Mouse (Mus musculus): ENCODE results near the gene Casz1.
A peak's percentile ranks its signal among the peaks of the same experiment; 100 is the strongest.

- TF ChIP-seq CTCF (IDR thresholded peaks at IDR 0.05; ENCODE audit: low read depth): no peak
- peak; percentile 84 for TF ChIP-seq EP300 (optimal IDR thresholded peaks at IDR 0.05)
Measured at GRCm38 (mm10) chr4:148797475-148798324, 6.5 kb upstream of the Casz1 start.
